In genomic region chr17:78142431-78142830, GRCm38 (mm10) we compare ENCODE assay signal across 31 mouse cellular contexts.
"Had no signal": no experiment of that assay in that cellular context is flagged by ENCODE, and none has a peak within 500 bp of the region (broad histone marks: within the 10 kb centered on the region; RNA-seq: fewer than 3 reads in every experiment).

No protein-coding gene starts in this region.

- DNase-seq: left cerebral cortex, postnatal 4 days; liver; liver, embryonic 13.5 days; liver, postnatal 0 days; lung, adult 18-20 months; lung, postnatal 10 days; lung, postnatal 14 days; lung, postnatal 36 days; lung, postnatal 4 days; midbrain, embryonic 14.5 days had no signal

- H3K27me3 ChIP-seq: limb, embryonic 12.5 days; limb, embryonic 15.5 days; liver, embryonic 12.5 days; liver, embryonic 13.5 days; liver, embryonic 15.5 days; megakaryocyte, embryonic 14.5 days; midbrain, embryonic 12.5 days; midbrain, embryonic 13.5 days; midbrain, embryonic 15.5 days; neural tube, embryonic 12.5 days had no signal

- H3K9ac ChIP-seq: limb, embryonic 12.5 days; limb, embryonic 13.5 days; limb, embryonic 15.5 days; liver, embryonic 12.5 days; liver, embryonic 13.5 days; liver, embryonic 14.5 days; liver, embryonic 15.5 days; liver, postnatal 0 days; lung, embryonic 14.5 days; lung, embryonic 15.5 days; midbrain, embryonic 12.5 days; midbrain, embryonic 13.5 days; midbrain, embryonic 15.5 days; neural tube, embryonic 12.5 days had no signal

- H3K36me3 ChIP-seq: limb, embryonic 10.5 days; limb, embryonic 12.5 days; limb, embryonic 13.5 days; limb, embryonic 15.5 days; liver, embryonic 12.5 days; liver, embryonic 13.5 days; liver, embryonic 15.5 days; lung, embryonic 15.5 days; midbrain, embryonic 10.5 days; midbrain, embryonic 12.5 days; midbrain, embryonic 13.5 days; midbrain, embryonic 15.5 days; neural tube, embryonic 12.5 days had no signal

- H3K27ac ChIP-seq: limb, embryonic 10.5 days; limb, embryonic 12.5 days; limb, embryonic 13.5 days; limb, embryonic 15.5 days; liver, embryonic 12.5 days; liver, embryonic 13.5 days; liver, embryonic 14.5 days; liver, embryonic 15.5 days; lung, embryonic 15.5 days; macrophage; midbrain, embryonic 10.5 days; midbrain, embryonic 12.5 days; midbrain, embryonic 13.5 days; midbrain, embryonic 15.5 days; neural tube, embryonic 12.5 days had no signal

- H3K4me2 ChIP-seq: limb, embryonic 12.5 days; limb, embryonic 13.5 days; limb, embryonic 15.5 days; liver, embryonic 11.5 days; liver, embryonic 12.5 days; liver, embryonic 13.5 days; liver, embryonic 15.5 days; lung, embryonic 14.5 days; lung, embryonic 15.5 days; midbrain, embryonic 11.5 days; midbrain, embryonic 12.5 days; midbrain, embryonic 13.5 days; midbrain, embryonic 15.5 days; neural tube, embryonic 12.5 days had no signal

- H3K4me1 ChIP-seq: limb, embryonic 10.5 days; limb, embryonic 15.5 days; liver, embryonic 12.5 days; liver, embryonic 13.5 days; liver, embryonic 15.5 days; megakaryocyte, embryonic 14.5 days; midbrain, embryonic 10.5 days; midbrain, embryonic 12.5 days; midbrain, embryonic 15.5 days; neural tube, embryonic 12.5 days had no signal

- ATAC-seq: liver, embryonic 12.5 days; liver, postnatal 0 days; lung, postnatal 0 days; midbrain, embryonic 13.5 days; midbrain, embryonic 15.5 days; midbrain, embryonic 16.5 days had no signal

- H3K9me3 ChIP-seq: limb, embryonic 10.5 days; limb, embryonic 12.5 days; limb, embryonic 13.5 days; limb, embryonic 15.5 days; liver, embryonic 12.5 days; liver, embryonic 13.5 days; liver, embryonic 15.5 days; lung, embryonic 15.5 days; midbrain, embryonic 10.5 days; midbrain, embryonic 12.5 days; midbrain, embryonic 13.5 days; midbrain, embryonic 15.5 days; neural tube, embryonic 12.5 days had no signal

- H3K4me3 ChIP-seq: limb, embryonic 10.5 days; limb, embryonic 12.5 days; limb, embryonic 13.5 days; limb, embryonic 15.5 days; liver, embryonic 12.5 days; liver, embryonic 13.5 days; liver, embryonic 15.5 days; lung, embryonic 15.5 days; megakaryocyte, embryonic 14.5 days; midbrain, embryonic 10.5 days; midbrain, embryonic 12.5 days; midbrain, embryonic 13.5 days; midbrain, embryonic 15.5 days; myocyte; neural tube, embryonic 12.5 days had no signal
